Mouse (Mus musculus): ENCODE measurements at regions not wholly inside any gene's neighbourhood (a gene's known extent, or its start where the extent isn't known, plus 50 kb on each side); places are given as distances from the start of the nearest gene placed in this dataset.
A peak's percentile ranks its signal among the peaks of the same experiment; 100 is the strongest.

DNA sequence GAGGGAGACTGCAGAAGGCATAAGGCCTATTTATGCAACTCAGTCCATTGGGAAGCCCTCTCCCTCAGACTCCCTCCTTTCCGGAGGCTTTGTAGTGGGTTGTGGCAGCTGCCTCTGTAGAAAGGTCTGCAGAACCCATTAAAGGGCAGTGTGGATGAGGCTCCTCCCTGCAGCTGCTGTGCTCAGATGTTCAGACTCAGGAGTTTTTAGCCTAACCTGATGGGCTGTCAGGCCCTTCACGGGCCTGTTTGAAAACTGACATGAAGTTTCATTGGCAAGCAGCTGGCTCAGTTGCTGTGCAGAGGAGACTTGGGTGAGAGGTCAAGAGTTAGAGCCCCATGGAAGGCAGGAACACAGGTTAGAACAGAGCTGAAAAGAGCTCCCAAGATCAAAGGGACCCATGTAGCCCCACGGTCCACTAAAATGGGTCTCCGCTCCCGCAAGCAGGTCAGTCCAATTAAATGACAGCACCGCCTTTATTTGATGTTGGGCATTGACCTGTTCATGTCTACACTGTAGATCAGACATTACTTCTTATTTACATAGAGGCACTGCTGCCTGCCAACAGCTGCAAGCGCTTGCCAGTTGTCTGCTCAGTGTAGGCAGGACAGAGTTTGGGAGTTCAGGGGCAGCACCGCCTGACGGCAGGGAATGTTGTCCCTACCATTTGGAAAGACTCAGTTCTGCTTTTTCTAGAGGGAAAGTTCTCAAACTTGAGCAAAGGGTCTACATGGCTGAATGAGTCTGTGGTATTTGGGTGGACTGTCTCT, 53.8 kb upstream of the Usp46 start:
- no peak for DNase-seq

DNA sequence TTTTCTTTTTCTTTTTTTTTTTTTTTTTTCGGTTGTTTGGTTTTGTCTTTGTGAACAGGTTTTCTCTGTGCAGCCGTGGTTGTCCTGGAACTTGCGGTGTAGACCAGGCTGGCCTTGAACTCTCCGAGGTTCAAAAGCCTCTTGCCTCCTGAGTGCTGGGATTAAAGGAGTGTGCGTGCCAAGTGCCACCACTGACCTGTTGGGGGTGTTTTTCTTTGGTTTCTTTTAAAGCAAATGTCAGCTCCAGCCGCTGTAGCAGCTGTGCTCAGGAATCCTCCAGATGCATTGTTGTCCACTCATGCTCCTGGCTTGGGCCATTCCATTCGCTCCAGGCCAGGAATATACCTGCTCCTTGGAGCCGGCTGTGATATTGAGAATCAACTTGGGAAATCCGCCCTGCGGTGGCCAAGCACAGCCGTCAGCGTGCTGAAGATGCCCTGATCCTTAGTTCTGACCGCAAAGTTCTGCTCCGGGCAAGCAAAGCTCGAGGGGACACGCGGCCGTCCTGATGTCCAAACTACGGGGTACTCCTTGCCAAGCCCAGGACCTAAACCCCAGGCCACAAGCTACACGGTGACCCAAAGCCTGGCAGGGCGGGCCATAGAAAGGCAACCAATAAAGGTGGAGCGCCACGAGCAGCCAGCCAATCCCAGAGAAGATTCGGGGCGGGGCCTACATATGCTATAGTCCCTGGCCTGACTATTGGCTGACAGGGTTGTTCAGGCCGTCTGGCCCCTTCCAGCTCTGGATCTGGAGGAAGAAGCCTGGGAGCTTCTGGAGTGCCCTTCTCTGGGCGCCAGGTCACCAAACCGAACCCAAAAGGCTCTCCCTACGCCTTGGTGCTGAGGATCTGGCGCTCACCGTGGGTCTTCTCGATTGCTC, 58.0 kb upstream of the Usp46 start:
- peak; percentile 71 to 77 for DNase-seq

DNA sequence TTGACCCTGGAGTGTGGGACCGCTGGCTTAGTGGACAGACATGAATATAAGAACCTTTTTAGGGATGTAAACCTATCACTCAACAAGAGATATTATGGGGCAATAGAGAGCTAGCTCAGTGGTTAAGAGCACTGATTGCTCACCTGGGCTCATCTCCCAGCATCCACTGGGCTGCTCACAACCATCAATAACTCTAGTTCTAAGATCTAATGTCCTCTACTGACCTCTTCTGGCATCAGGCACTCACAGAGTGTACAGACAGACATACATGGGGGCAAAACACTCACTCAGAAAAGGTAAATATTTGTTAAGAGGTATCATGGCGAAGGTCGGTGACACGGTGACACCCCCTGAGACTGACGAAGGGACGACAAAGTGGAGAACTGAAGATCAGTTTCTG, 59.3 kb upstream of the Usp46 start:
- no peak for DNase-seq

DNA sequence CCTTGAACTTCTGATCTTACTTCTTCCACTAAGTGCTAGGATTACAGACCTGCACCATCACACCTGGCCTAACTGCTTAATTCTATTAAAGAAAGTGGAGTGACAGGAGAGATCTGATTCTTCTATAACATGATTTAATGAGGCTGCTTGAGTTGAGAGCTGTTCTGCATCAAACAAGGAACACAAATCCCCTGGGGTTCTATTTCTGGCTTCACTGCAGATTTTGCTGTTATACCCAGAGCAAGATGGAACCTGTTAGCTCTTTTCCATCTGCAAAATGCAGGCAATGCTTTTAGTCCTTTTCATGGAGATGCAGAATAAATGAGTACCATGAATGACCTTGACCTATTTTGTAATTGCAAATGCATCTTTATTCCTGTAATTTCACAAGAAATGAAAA, 61.4 kb upstream of the Usp46 start:
- DNase-seq = no peak

DNA sequence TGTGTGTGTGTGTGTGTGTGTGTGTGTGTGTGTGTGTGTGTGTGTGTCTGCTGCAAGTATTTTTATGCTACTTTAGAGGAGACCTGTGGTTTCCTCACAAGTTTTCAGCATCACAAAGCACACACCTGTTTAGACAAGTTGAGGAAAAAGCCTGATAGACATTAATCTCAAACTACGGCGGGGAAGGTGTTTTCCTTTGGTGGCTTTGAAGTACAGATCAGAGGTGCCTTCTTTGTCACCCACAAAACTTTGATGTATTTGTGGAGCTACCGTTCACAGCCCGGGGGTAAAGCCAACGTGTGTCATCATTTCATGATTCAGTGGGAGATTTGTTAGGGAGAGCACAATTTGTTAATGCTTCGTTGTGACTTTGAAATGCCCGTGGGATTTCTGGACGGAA, 62.4 kb upstream of the Rasl11b start:
- DNase-seq = no peak

GRCm38 (mm10) chr5:74136377-74136776, 58.7 kb upstream of the Rasl11b start:
- DNase-seq = no peak

DNA sequence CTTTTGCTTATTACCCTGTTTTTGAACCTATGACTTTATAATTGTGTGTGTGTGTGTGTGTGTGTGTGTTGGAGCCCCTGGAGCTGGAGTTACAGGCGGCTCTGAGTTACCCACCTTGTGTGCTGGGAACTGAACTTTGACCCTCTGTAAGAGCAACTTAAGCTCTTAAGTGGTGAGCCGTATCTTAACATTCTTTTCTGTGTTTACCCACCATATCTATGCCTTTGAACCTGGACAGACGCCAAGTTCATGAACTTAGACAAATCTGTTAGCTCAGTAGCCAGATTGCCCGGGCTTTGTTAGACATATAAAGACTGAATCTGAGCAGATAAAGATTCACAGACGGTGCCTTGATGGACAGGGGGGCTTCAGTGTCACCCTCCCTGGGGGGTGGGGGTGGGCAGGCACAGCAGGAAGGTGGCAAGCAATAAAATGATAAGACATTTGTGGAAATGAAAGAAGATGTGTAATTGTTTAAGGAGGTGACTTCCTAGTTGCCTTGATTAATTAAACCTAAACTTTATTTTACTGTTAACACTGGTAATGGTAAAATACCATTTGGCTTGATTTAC, 58.1 kb upstream of the Rasl11b start:
- DNase-seq = no peak

- DNase-seq = no peak
Measured at GRCm38 (mm10) chr5:74143994-74144393, 51.1 kb upstream of the Rasl11b start.

- DNase-seq = no peak
Measured at GRCm38 (mm10) chr5:74144765-74145164, 50.3 kb upstream of the Rasl11b start.
